Mouse (Mus musculus) cerebellum, adult 9-10 months (tissue): ENCODE measurements around the gene Olfr1491.

Experiments
- DNase-seq: peaks from one replicate; pipeline ENCODE4 v3.0.0; 2022

Olfr1491 gene

GRCm38 (mm10) chr19:13696968-13697367 is at the start of gene Olfr1491:
Gene Olfr1491, plus strand, starts transcription at chr19:13697268.
- no peak for DNase-seq

- no peak for DNase-seq
Observed at GRCm38 (mm10) chr19:13650791-13651190, 46.3 kb upstream of the Olfr1491 start, which contains the start of gene Olfr1490. Gene Olfr1490, plus strand, starts transcription at chr19:13651091.

- DNase-seq: no peak
Observed at GRCm38 (mm10) chr19:13722978-13723377, 25.9 kb downstream of the Olfr1491 start, which contains the start of gene Olfr1493-ps1. Gene Olfr1493-ps1, plus strand, starts transcription at chr19:13723278.

- no peak for DNase-seq
Observed at GRCm38 (mm10) chr19:13739428-13739827, 42.4 kb downstream of the Olfr1491 start, which contains the start of gene Olfr1494. Gene Olfr1494, plus strand, starts transcription at chr19:13739728.

GRCm38 (mm10) chr19:13749366-13749765 is 52.3 kb downstream of the Olfr1491 start:
- DNase-seq: peak; percentile 56
